Mouse (Mus musculus): Measurements from ENCODE around the gene Fam83f. TPM values are rescaled to one million over a fixed set of nuclear protein-coding genes. Genes with fewer than 3 reads are reported as not detected.

The Fam83f gene
- polyA plus RNA-seq, 1 experiment from 2014 or later, result 1.8 TPM

GRCm38 (mm10) chr15:80658815-80659471, 12.7 kb upstream of the Fam83f start:
- DNase-seq, result no peak
- ATAC-seq, result no peak
- Histone ChIP-seq H3K4me3 (ENCODE audit: low read depth, low read length) (no peak overlapping the region), H3K36me3 (replicated peaks; ENCODE audit: insufficient read depth, low read length) (no peaks in the 10 kb centered on the region), H3K27ac (ENCODE audit: low read depth) (no peak overlapping the region), H3K4me1 (ENCODE audit: insufficient read depth) (no peaks in the 10 kb centered on the region), H3K27me3 (ENCODE audit: insufficient read depth, low read length) (peaks cover 5% of the 10 kb centered on the region; the same call in 1 of the 2 replicates), H3K9me3 (ENCODE audit: low read length) (no peaks in the 10 kb centered on the region), H3K4me2 (ENCODE audit: low read depth, low read length) (no peak overlapping the region), H3K9ac (replicated peaks) (no peak overlapping the region)
- TF ChIP-seq EP300 (IDR thresholded peaks at IDR 0.05; ENCODE audit: low read depth) (no peak), CTCF (IDR thresholded peaks at IDR 0.05; ENCODE audit: low read depth) (no peak)
- 67% methylated on average over 6 of the region's 6 CpGs for WGBS (ENCODE audit: insufficient replicate concordance)

GRCm38 (mm10) chr15:80660963-80661362, 10.7 kb upstream of the Fam83f start:
- Histone ChIP-seq H3K4me3 (ENCODE audit: low read depth, low read length) (no peak overlapping the region), H3K27me3 (ENCODE audit: insufficient read depth, low read length) (peaks cover 5% of the 10 kb centered on the region; the same call in 1 of the 2 replicates), H3K9me3 (ENCODE audit: low read length) (no peaks in the 10 kb centered on the region), H3K27ac (ENCODE audit: low read depth) (no peak overlapping the region), H3K9ac (replicated peaks) (no peak overlapping the region), H3K4me2 (ENCODE audit: low read depth, low read length) (no peak overlapping the region), H3K36me3 (replicated peaks; ENCODE audit: insufficient read depth, low read length) (no peaks in the 10 kb centered on the region), H3K4me1 (ENCODE audit: insufficient read depth) (no peaks in the 10 kb centered on the region)
- 58% methylated on average over 4 of the region's 4 CpGs for WGBS (ENCODE audit: insufficient replicate concordance)
- DNase-seq, result no peak
- ATAC-seq, result no peak
- TF ChIP-seq CTCF (IDR thresholded peaks at IDR 0.05; ENCODE audit: low read depth) (no peak), EP300 (IDR thresholded peaks at IDR 0.05; ENCODE audit: low read depth) (no peak)

- TF ChIP-seq CTCF (IDR thresholded peaks at IDR 0.05; ENCODE audit: low read depth), result no peak
- TF ChIP-seq EP300 (IDR thresholded peaks at IDR 0.05; ENCODE audit: low read depth), result no peak
- Histone ChIP-seq H3K27ac (ENCODE audit: low read depth) (no peak overlapping the region), H3K9ac (replicated peaks) (no peak overlapping the region), H3K4me1 (ENCODE audit: insufficient read depth) (no peaks in the 10 kb centered on the region), H3K36me3 (replicated peaks; ENCODE audit: insufficient read depth, low read length) (no peaks in the 10 kb centered on the region), H3K9me3 (ENCODE audit: low read length) (no peaks in the 10 kb centered on the region), H3K27me3 (ENCODE audit: insufficient read depth, low read length) (peaks cover 5% of the 10 kb centered on the region), H3K4me2 (ENCODE audit: low read depth, low read length) (no peak overlapping the region), H3K4me3 (ENCODE audit: low read depth, low read length) (no peak overlapping the region)
- DNase-seq (no peak), ATAC-seq (no peak)
- WGBS (ENCODE audit: insufficient replicate concordance), result 70% methylated on average over 4 of the region's 4 CpGs
These were observed 7.2 kb upstream of the Fam83f start for GRCm38 (mm10) chr15:80664444-80664843.

- H3K4me1 ChIP-seq (ENCODE audit: insufficient read depth), result peaks cover 35% of the 10 kb centered on the region
- DNase-seq (no peak), ATAC-seq (no peak)
- 0 out of 2 replicates have a peak overlapping the region, but pooled peaks have one; percentile 4 for H3K27ac ChIP-seq (ENCODE audit: low read depth)
- H3K36me3 ChIP-seq (replicated peaks; ENCODE audit: insufficient read depth, low read length), result no peaks in the 10 kb centered on the region
- H3K9ac ChIP-seq (replicated peaks), result no peak overlapping the region
- no peaks in the 10 kb centered on the region for H3K9me3 ChIP-seq (ENCODE audit: low read length)
- 60% methylated on average over 2 of the region's 2 CpGs for WGBS (ENCODE audit: insufficient replicate concordance)
- H3K4me2 ChIP-seq (ENCODE audit: low read depth, low read length), result peak overlapping the region; percentile 83; the same call in 1 of the 2 replicates
- no peak overlapping the region for H3K4me3 ChIP-seq (ENCODE audit: low read depth, low read length)
- TF ChIP-seq CTCF (IDR thresholded peaks at IDR 0.05; ENCODE audit: low read depth), result no peak
- TF ChIP-seq EP300 (IDR thresholded peaks at IDR 0.05; ENCODE audit: low read depth), result no peak
- H3K27me3 ChIP-seq (ENCODE audit: insufficient read depth, low read length), result peaks cover 21% of the 10 kb centered on the region
These were observed 1.2 kb downstream of the Fam83f start for GRCm38 (mm10) chr15:80672810-80673209.

GRCm38 (mm10) chr15:80673337-80674095, 1.9 kb downstream of the Fam83f start:
- no peak overlapping the region for H3K4me2 ChIP-seq (ENCODE audit: low read depth, low read length)
- no peak overlapping the region for H3K4me3 ChIP-seq (ENCODE audit: low read depth, low read length)
- 0 out of 2 replicates have a peak overlapping the region, but pooled peaks have one; percentile 4 for H3K27ac ChIP-seq (ENCODE audit: low read depth)

GRCm38 (mm10) chr15:80674700-80675099, 3.1 kb downstream of the Fam83f start:
- Histone ChIP-seq H3K4me2 (ENCODE audit: low read depth, low read length) (0 out of 2 replicates have a peak overlapping the region, but pooled peaks have one; percentile 13), H3K27me3 (ENCODE audit: insufficient read depth, low read length) (peaks cover 21% of the 10 kb centered on the region), H3K4me3 (ENCODE audit: low read depth, low read length) (no peak overlapping the region), H3K4me1 (ENCODE audit: insufficient read depth) (peaks cover 41% of the 10 kb centered on the region), H3K36me3 (replicated peaks; ENCODE audit: insufficient read depth, low read length) (no peaks in the 10 kb centered on the region), H3K27ac (ENCODE audit: low read depth) (peak overlapping the region; percentile 51; the same call in 1 of the 2 replicates), H3K9ac (replicated peaks) (no peak overlapping the region), H3K9me3 (ENCODE audit: low read length) (no peaks in the 10 kb centered on the region)
- no peak for ATAC-seq
- 48% methylated on average over 6 of the region's 6 CpGs for WGBS (ENCODE audit: insufficient replicate concordance)
- DNase-seq, result no peak
- TF ChIP-seq EP300 (IDR thresholded peaks at IDR 0.05; ENCODE audit: low read depth) (no peak), CTCF (IDR thresholded peaks at IDR 0.05; ENCODE audit: low read depth) (no peak)

More at GRCm38 (mm10) chr15:80673337-80674095, 1.9 kb downstream of the Fam83f start:
- TF ChIP-seq CTCF (IDR thresholded peaks at IDR 0.05; ENCODE audit: low read depth), result no peak
- peak; percentile 33; the same call in 1 of the 2 replicates for TF ChIP-seq EP300 (IDR thresholded peaks at IDR 0.05; ENCODE audit: low read depth)
- Histone ChIP-seq H3K9me3 (ENCODE audit: low read length) (no peaks in the 10 kb centered on the region), H3K9ac (replicated peaks) (no peak overlapping the region), H3K36me3 (replicated peaks; ENCODE audit: insufficient read depth, low read length) (no peaks in the 10 kb centered on the region), H3K27me3 (ENCODE audit: insufficient read depth, low read length) (peaks cover 21% of the 10 kb centered on the region), H3K4me1 (ENCODE audit: insufficient read depth) (peaks cover 35% of the 10 kb centered on the region)
- 56% methylated on average over 4 of the region's 4 CpGs for WGBS (ENCODE audit: insufficient replicate concordance)
- peak; percentile 29 for DNase-seq
- peak; percentile 76 for ATAC-seq
